Mouse (Mus musculus) bone marrow, adult 2 months (tissue): ENCODE measurements around the gene Serpina1b.
"Not testable (repeated sequence)": the region's sequence is repeated elsewhere in the genome, so short reads cannot be mapped to it uniquely, and the experiment has no call there.

Source experiments
- CTCF ChIP-seq: fragments of 200-500 bp; IDR thresholded peaks from 2 replicates; pipeline ENCODE4 v1.5.1; 2011; ENCODE audit warnings: low read length, control low read depth; ENCODE audit not compliant: control insufficient read depth, insufficient read depth
- POLR2A ChIP-seq: fragments of 200-500 bp; IDR thresholded peaks from 2 replicates; pipeline ENCODE4 v1.6.1; 2011; ENCODE audit warnings: low read depth, mild to moderate bottlenecking, control low read depth, low read length, borderline replicate concordance; ENCODE audit not compliant: control insufficient read depth

DNA sequence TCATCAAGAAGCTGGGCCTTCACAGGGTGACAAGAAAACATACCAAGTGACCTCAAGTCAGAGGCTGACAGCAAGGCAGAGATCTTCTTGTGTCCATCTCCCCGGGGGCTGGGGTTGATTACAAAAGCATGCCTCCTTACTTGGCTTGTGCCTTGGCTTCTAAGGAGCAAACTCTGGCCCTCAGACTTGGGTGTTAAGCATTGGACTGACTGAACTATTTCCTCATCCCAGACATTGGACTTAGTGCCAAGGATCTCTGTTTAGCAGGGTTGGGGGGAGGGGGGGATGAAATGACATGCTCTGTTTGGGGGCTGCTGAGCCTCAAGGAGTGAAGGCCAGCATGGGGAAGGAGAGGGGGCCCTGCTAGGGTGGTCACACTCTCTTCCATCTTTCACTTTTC, 59.6 kb downstream of the Serpina1b start:
- TF ChIP-seq CTCF, POLR2A: not testable (repeated sequence)
